Mouse (Mus musculus): ENCODE results near the gene Cers2.

DNA sequence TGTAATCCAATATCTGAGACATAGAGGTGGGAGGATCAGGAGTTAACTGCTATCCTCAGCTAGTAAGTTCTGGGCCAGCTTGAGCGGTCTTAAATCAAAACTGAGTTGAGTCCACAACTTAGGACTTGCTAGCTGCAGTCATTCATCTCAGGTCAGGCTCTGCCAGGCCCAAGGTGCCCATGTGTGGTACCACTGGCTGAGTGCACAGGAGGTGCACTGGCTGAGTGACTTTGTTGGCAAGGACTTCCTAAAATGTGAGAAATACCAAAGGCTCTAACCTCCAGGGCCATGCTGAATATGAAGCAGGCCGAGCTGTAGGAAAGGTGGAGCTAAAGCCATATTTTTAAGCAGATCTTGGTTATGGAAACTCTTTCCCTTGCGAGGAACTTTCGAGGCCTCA is 22.8 kb downstream of the Cers2 start:
- TF ChIP-seq POLR2A (IDR thresholded peaks at IDR 0.05; ENCODE audit: low read depth, low read length): no peak
- no peak for TF ChIP-seq E2F4 (IDR thresholded peaks at IDR 0.05; ENCODE audit: insufficient replicate concordance, low read depth, low read length)
- no peak for TF ChIP-seq SIN3A (IDR thresholded peaks at IDR 0.05; ENCODE audit: low read length)
- TF ChIP-seq ETS1 (conservative IDR thresholded peaks at IDR 0.05; ENCODE audit: low read depth, low read length): no peak
- no peak for TF ChIP-seq ZNF384 (IDR thresholded peaks at IDR 0.05; ENCODE audit: low read depth, low read length)
- no peak for TF ChIP-seq RAD21 (IDR thresholded peaks at IDR 0.05; ENCODE audit: low read depth, low read length)
